ENCODE assay signal across 8 mouse cellular contexts in the genomic region with DNA sequence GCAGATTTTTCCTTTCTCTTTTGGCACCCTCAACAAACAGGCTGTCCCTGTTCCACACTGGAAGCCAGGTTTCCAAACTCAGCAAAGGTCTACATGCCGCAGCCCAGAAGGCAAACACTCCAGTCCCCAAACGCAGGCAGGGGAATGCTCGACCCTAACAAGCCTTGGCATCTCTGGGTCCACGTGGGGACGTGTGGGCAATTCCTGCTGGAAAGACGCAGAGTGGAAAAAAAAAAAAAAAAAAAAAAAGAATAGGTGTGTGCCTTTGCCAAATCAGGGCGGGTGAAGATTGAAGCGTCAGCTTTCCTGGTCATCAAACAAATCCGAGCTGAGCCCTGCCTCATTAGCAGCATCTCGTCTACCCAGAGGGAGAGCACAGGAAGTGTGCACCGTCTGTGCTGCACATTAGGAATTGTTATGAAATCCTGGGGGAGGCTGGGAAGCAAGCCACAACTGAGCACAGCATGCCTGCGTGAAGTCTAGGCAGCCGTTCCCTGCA.
A peak's percentile ranks its signal among the peaks of the same experiment; 100 is the strongest.
DNase-seq lines count a peak whose midpoint lies in the region; ATAC-seq and TF ChIP-seq lines count a peak whose summit lies in the region.

No protein-coding gene starts in this region.

- ATAC-seq in lung, embryonic 15.5 days (ENCODE audit: borderline replicate concordance, extremely low read depth, low FRiP score, low TSS enrichment), result no peak

- H3K36me3 ChIP-seq in lung, embryonic 15.5 days, result no peaks in the 10 kb centered on the region

- no peaks in the 10 kb centered on the region for H3K9me3 ChIP-seq in lung, embryonic 15.5 days

- peak overlapping the region; percentile 35 for H3K4me2 ChIP-seq in lung, embryonic 15.5 days

- H3K27ac ChIP-seq in layer of hippocampus, adult 2 months, result peak overlapping the region; percentile 87
- no peak overlapping the region for H3K27ac ChIP-seq in lung, embryonic 15.5 days

- peak; percentile 28 to 31 for DNase-seq in kidney, postnatal 4 days
- no peak for DNase-seq in kidney, adult 18-20 months
- peak; percentile 5 for DNase-seq in fibroblast of lung, adult 2 months (ENCODE audit: low read depth)
- peak; percentile 70 to 86 for DNase-seq in layer of hippocampus, adult 2 months (ENCODE audit: low spot score in 2 of 2)
- DNase-seq in natural killer cell, adult 2 months (ENCODE audit: low spot score in 2 of 2), result no peak
- DNase-seq in spleen, postnatal 4 days (ENCODE audit: low spot score in 2 of 2), result no peak
- DNase-seq in spleen, adult 12 weeks (ENCODE audit: low spot score), result no peak

- TF ChIP-seq CTCF in layer of hippocampus, adult 2 months (conservative IDR thresholded peaks at IDR 0.05), result no peak

- no peaks in the 10 kb centered on the region for H3K27me3 ChIP-seq in lung, embryonic 15.5 days

- 30% methylated on average over 13 of the region's 13 CpGs for WGBS in lung, embryonic 15.5 days

- no peak overlapping the region for H3K9ac ChIP-seq in lung, embryonic 15.5 days

- no peak overlapping the region; the same call in 1 of the 2 replicates for H3K4me3 ChIP-seq in layer of hippocampus, adult 2 months
- no peak overlapping the region for H3K4me3 ChIP-seq in lung, embryonic 15.5 days

- H3K4me1 ChIP-seq in lung, embryonic 15.5 days, result 0 out of 2 replicates have a peak, but pooled peaks cover 7% of the 10 kb centered on the region

Comparison
In these comparisons a context has a peak if more than half of its experiments do, and no peak if none do; other contexts are left out.
1. DNase-seq: peak in kidney, postnatal 4 days (2 of 2), fibroblast of lung, adult 2 months (single experiment) and layer of hippocampus, adult 2 months (2 of 2); none in kidney, adult 18-20 months (single experiment), natural killer cell, adult 2 months (0 of 2), spleen, postnatal 4 days (0 of 2) and spleen, adult 12 weeks (single experiment).